Mouse (Mus musculus): Measurements from ENCODE around the gene Faim2.

DNA sequence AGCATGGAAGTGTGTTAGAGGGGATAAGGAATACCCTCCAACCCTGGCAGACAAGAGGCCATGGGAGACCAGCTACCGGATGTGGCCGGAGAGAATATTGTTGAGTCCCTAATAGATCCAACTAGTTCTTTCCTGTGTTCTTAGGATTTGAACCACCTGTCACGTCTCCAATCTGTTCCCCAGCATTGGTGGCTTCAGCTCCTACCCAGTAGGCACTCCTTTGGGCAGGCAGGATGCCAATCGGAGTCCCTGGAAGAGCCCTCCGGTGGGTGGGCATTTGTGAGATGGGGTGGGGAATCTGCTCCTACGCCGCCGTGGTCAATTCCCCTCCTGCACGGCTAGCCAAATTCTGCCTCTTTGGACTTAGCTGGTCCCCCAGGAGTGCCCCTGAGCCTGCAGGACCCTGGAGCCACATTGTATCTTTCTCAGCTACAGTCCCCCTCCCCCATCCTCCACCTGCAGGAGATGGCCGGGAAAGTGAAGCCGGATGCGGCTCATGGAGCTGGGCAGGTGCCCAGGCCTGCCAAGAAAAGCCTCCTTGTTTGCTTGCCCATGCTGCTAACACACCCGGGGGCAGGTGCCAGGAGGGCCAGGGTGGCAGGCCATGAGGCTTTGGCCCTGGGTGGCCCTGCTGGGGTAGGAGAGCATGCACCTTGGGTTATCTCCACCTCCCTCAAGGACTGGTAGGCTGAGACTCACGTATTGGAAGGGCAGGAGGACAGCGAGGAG, 16.0 kb downstream of the Faim2 start:
- TF ChIP-seq EP300 (IDR thresholded peaks at IDR 0.05; ENCODE audit: low read depth): no peak
- no peak for TF ChIP-seq CTCF (IDR thresholded peaks at IDR 0.05; ENCODE audit: low read depth)
